ENCODE assay signal across 31 mouse cellular contexts in genomic region chr8:86631395-86631794, GRCm38 (mm10). TPM values are rescaled to one million over a fixed set of nuclear protein-coding genes. Genes with fewer than 3 reads are reported as not detected.
DNase-seq lines count a peak whose midpoint lies in the region; ATAC-seq and TF ChIP-seq lines count a peak whose summit lies in the region.
"Had no signal": no experiment of that assay in that cellular context is flagged by ENCODE, and none has a peak within 500 bp of the region (broad histone marks: within the 10 kb centered on the region; RNA-seq: fewer than 3 reads in every experiment).

No protein-coding gene starts in this region.

- no peak for TF ChIP-seq EP300 in lung, postnatal 0 days (IDR thresholded peaks at IDR 0.05)

- no peaks in the 10 kb centered on the region for H3K27me3 ChIP-seq in lung, postnatal 0 days (replicated peaks; ENCODE audit: insufficient read depth, low read length)
- no peaks in the 10 kb centered on the region for H3K27me3 ChIP-seq in kidney, embryonic 16.5 days (ENCODE audit: insufficient read depth, low read length)
- H3K27me3 ChIP-seq: embryonic facial prominence, embryonic 15.5 days; forebrain, embryonic 12.5 days; hindbrain, embryonic 12.5 days; Patski had no signal

- TF ChIP-seq CTCF in lung, postnatal 0 days (IDR thresholded peaks at IDR 0.05) = no peak

- H3K4me2 ChIP-seq in lung, postnatal 0 days (replicated peaks; ENCODE audit: low read depth, low read length) = no peak overlapping the region
- no peak overlapping the region for H3K4me2 ChIP-seq in kidney, embryonic 16.5 days (replicated peaks; ENCODE audit: low read depth, low read length)
- H3K4me2 ChIP-seq: embryonic facial prominence, embryonic 15.5 days; forebrain, embryonic 12.5 days; hindbrain, embryonic 12.5 days had no signal

- WGBS in lung, postnatal 0 days = 63% methylated on average over 4 of the region's 4 CpGs
- 69% methylated on average over 4 of the region's 4 CpGs for WGBS in kidney, embryonic 16.5 days

- H3K9me3 ChIP-seq in lung, postnatal 0 days (ENCODE audit: low read length) = no peaks in the 10 kb centered on the region
- no peaks in the 10 kb centered on the region for H3K9me3 ChIP-seq in kidney, embryonic 16.5 days (ENCODE audit: low read length)
- H3K9me3 ChIP-seq: embryonic facial prominence, embryonic 15.5 days; forebrain, embryonic 12.5 days; heart, embryonic 10.5 days; hindbrain, embryonic 12.5 days had no signal

- peaks cover 18% of the 10 kb centered on the region; the same call in 1 of the 2 replicates for H3K36me3 ChIP-seq in lung, postnatal 0 days (ENCODE audit: insufficient read depth, low read length)
- H3K36me3 ChIP-seq in kidney, embryonic 16.5 days (ENCODE audit: insufficient read depth, low read length) = peaks cover 17% of the 10 kb centered on the region

- H3K9ac ChIP-seq in lung, postnatal 0 days (replicated peaks; ENCODE audit: low read depth) = no peak overlapping the region
- no peak overlapping the region for H3K9ac ChIP-seq in kidney, embryonic 16.5 days (replicated peaks; ENCODE audit: low read length)
- H3K9ac ChIP-seq: embryonic facial prominence, embryonic 15.5 days; forebrain, embryonic 12.5 days; forebrain, postnatal 0 days; hindbrain, embryonic 12.5 days had no signal

- H3K4me1 ChIP-seq in lung, postnatal 0 days (ENCODE audit: insufficient read depth, low read depth, low read length) = no peaks in the 10 kb centered on the region
- no peaks in the 10 kb centered on the region for H3K4me1 ChIP-seq in kidney, embryonic 16.5 days (ENCODE audit: insufficient read depth, low read length)
- H3K4me1 ChIP-seq: embryonic facial prominence, embryonic 15.5 days; forebrain, embryonic 12.5 days had no signal

- ATAC-seq in lung, postnatal 0 days = no peak
- no peak for ATAC-seq in kidney, embryonic 16.5 days (ENCODE audit: low FRiP score, low TSS enrichment)
- no peak for ATAC-seq in erythroid progenitor cell, adult 5-6 weeks (replicated peaks; ENCODE audit: low FRiP score, poor library complexity, severe bottlenecking)
- ATAC-seq: activated CD4-positive, CD25-positive, alpha-beta regulatory T cell, adult 4 months; forebrain, postnatal 0 days; hindbrain, embryonic 16.5 days; Patski had no signal

- H3K27ac ChIP-seq in lung, postnatal 0 days (ENCODE audit: low read length) = no peak overlapping the region
- no peak overlapping the region for H3K27ac ChIP-seq in kidney, embryonic 16.5 days (ENCODE audit: low read length)
- H3K27ac ChIP-seq: embryonic facial prominence, embryonic 15.5 days; forebrain, embryonic 12.5 days; heart, embryonic 10.5 days; hindbrain, embryonic 12.5 days had no signal

- peak; percentile 7 for DNase-seq in urinary bladder, postnatal 14 days (ENCODE audit: low spot score)
- no peak for DNase-seq in urinary bladder, postnatal 4 days (ENCODE audit: low spot score in 2 of 2)
- DNase-seq in lung, postnatal 0 days (ENCODE audit: low spot score) = peak; percentile 27
- peak; percentile 65 for DNase-seq in lung, postnatal 36 days
- no peak for DNase-seq in gastrocnemius, postnatal 25 days
- DNase-seq in thymus, postnatal 25 days = no peak
- DNase-seq: adrenal gland, postnatal 14 days; cerebellum, adult 11-12 months; cerebellum, adult 9-11 months; cerebellum, postnatal 36 days; forebrain, postnatal 0 days; gastrocnemius, postnatal 14 days; heart, adult 18-20 months; heart, postnatal 10 days; heart, postnatal 4 days had no signal

- no peak overlapping the region for H3K4me3 ChIP-seq in lung, postnatal 0 days (ENCODE audit: low read depth, low read length)
- no peak overlapping the region for H3K4me3 ChIP-seq in kidney, embryonic 16.5 days (ENCODE audit: low read length)
- H3K4me3 ChIP-seq: embryonic facial prominence, embryonic 15.5 days; erythroblast, embryonic 14.5 days; forebrain, embryonic 12.5 days; heart, embryonic 10.5 days; hindbrain, embryonic 12.5 days had no signal

RNA-seq across cellular contexts. Expression of gene Lonp2, which starts 7.6 kb away (rescaled TPM):
- 37.9 and 48.9 TPM in 2 replicates for polyA plus RNA-seq in lung, postnatal 0 days (2015; fragmentation: Nextera tagmentation; extraction: Ambion mirVana)
- 10 to 100 TPM; 41.8 to 46.5 TPM for total RNA-seq in gastrocnemius, postnatal 25 days (2021)
- 74.9 and 77.6 TPM in 2 replicates for polyA plus RNA-seq in kidney, embryonic 16.5 days (2015; fragmentation: Nextera tagmentation; extraction: Ambion mirVana)
- total RNA-seq in erythroid progenitor cell, adult 5-6 weeks (2015; ENCODE audit: low replicate concordance) = 16.9 and 31.9 TPM in 2 replicates
- total RNA-seq in erythroid progenitor cell, adult 5-6 weeks (2017; ENCODE audit: low replicate concordance) = 13.4 and 20.5 TPM in 2 replicates

RNA-seq across cellular contexts. Expression of gene Abcc12, which starts 50.9 kb away (rescaled TPM):
- 0.30 and 0.39 TPM in 2 replicates for polyA plus RNA-seq in lung, postnatal 0 days (2015; fragmentation: Nextera tagmentation; extraction: Ambion mirVana)
- total RNA-seq in gastrocnemius, postnatal 25 days (2021) = under 1 TPM in 1 of 2 experiments, not detected in 1; 0.16 TPM
- 0.05 and 0.06 TPM in 2 replicates for polyA plus RNA-seq in kidney, embryonic 16.5 days (2015; fragmentation: Nextera tagmentation; extraction: Ambion mirVana)
- total RNA-seq in erythroid progenitor cell, adult 5-6 weeks (2015; ENCODE audit: low replicate concordance) = not detected in 2 replicates
- total RNA-seq in erythroid progenitor cell, adult 5-6 weeks (2017; ENCODE audit: low replicate concordance) = not detected in 2 replicates
- total RNA-seq: adrenal gland, adult 18-20 months; gastrocnemius, adult 18-20 months; MEL had no signal
- polyA plus RNA-seq: activated CD4-positive, CD25-positive, alpha-beta regulatory T cell, adult 4 months; C2C12; embryonic facial prominence, embryonic 11.5 days; erythroblast, embryonic 14.5 days; forebrain, embryonic 12.5 days; heart, embryonic 10.5 days; heart, embryonic 14.5 days had no signal

Comparison
In these comparisons a context has a peak if more than half of its experiments do, and no peak if none do; other contexts are left out.
1. DNase-seq: peak in urinary bladder, postnatal 14 days (single experiment), lung, postnatal 0 days (single experiment) and lung, postnatal 36 days (single experiment); none in urinary bladder, postnatal 4 days (0 of 2), gastrocnemius, postnatal 25 days (single experiment) and thymus, postnatal 25 days (single experiment).